Mouse (Mus musculus) cortical plate, adult 2 months (tissue): Measurements from ENCODE around the gene Pebp1. TPM values are rescaled to one million over a fixed set of nuclear protein-coding genes. Genes with fewer than 3 reads are reported as not detected.

ENCODE experiments used
- H3K27ac ChIP-seq: fragments of 200-500 bp; 2 replicates; pipeline ENCODE4 v1.5.1; 2012; ENCODE audit warnings: low read length, control low read depth, inconsistent platforms; ENCODE audit not compliant: insufficient read depth
- H3K4me1 ChIP-seq: fragments of 200-500 bp; 2 replicates; pipeline ENCODE4 v1.6.1; 2011; ENCODE audit warnings: low read length; ENCODE audit not compliant: control insufficient read depth, insufficient read depth
- H3K4me3 ChIP-seq: fragments of 200-500 bp; 2 replicates; pipeline ENCODE4 v1.5.1; 2011; ENCODE audit warnings: mild to moderate bottlenecking, low read length, control low read depth; ENCODE audit not compliant: insufficient read depth
- CTCF ChIP-seq: fragments of 200-500 bp; IDR thresholded peaks from 2 replicates; pipeline ENCODE4 v1.5.1; 2011; ENCODE audit warnings: mild to moderate bottlenecking, control low read depth, low read length; ENCODE audit not compliant: insufficient read depth; ENCODE audit errors: extremely low read depth
- POLR2A ChIP-seq: fragments of 200-500 bp; IDR thresholded peaks from 2 replicates; pipeline ENCODE4 v1.6.1; 2011; ENCODE audit warnings: mild to moderate bottlenecking, low read length, control low read depth; ENCODE audit not compliant: insufficient read depth; ENCODE audit errors: extremely low read depth
- polyA plus RNA-seq: library from polyadenylated mRNA; depleted of rRNA; stranded (reverse); fragments of >200 nt; gene quantifications from 2 replicates; pipeline ENCODE4 v1.2.3, GENCODE M21; 2012; rRNA removed

Pebp1 gene
- 738 and 746 TPM in 2 replicates for polyA plus RNA-seq

DNA sequence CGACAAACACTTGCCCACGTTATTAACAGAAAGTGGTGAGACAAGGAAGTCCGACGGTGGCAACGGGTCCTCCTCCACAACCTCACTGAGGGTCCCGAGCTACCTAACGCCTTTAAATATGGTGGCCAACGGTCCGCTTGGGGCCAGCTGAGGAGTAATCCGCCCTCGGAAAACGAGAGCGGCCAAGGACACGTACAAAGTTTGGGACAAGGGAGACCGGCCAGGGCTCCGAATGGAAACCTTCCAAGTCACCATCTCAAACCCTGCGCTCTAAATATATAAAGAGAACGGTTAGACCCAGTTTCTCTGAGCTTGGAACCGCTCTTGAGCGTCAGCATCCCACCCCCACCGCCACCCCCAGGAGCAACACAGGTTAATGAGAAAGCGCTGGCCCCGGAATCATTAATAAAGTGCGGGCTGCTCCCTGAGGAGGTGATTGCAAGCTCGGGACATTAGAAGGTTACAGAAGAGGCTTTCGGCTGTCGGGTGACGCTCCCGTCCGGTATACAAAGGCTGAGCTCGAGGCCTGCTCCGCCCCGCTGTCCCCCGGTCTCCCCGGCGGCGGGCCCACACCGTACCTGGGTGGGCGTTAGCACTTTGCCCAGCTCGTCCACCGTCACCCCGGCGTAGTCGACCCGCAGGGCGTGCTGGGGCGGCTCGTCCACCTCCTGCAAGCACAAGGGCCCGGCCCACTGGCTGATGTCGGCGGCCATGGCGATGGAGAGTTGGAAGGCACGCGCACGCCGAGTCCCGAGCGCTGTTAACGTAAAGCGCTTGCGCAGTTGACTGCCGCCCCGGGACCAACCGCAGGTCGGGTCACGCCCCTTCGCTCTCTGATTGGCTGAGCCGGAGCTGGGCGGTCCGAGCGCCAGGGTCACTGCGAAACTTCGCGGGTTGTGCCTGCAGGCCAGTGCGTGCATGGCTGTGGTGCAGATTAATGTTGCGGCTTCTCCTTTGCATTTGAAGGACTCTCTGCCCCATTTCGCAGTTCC is at the start of gene Pebp1:
TSS of gene Pebp1 (minus strand) at position 795 of the 992 bp plus-strand sequence.
- peaks cover 2% of the 10 kb centered on the region; the same call in 1 of the 2 replicates for H3K4me1 ChIP-seq
- peak within 1 kb of the TSS; percentile 79 for H3K4me3 ChIP-seq
- peak; percentile 53; the same call in 1 of the 2 replicates for TF ChIP-seq POLR2A
- TF ChIP-seq CTCF: no peak
- H3K27ac ChIP-seq: no peak within 1 kb of the TSS

DNA sequence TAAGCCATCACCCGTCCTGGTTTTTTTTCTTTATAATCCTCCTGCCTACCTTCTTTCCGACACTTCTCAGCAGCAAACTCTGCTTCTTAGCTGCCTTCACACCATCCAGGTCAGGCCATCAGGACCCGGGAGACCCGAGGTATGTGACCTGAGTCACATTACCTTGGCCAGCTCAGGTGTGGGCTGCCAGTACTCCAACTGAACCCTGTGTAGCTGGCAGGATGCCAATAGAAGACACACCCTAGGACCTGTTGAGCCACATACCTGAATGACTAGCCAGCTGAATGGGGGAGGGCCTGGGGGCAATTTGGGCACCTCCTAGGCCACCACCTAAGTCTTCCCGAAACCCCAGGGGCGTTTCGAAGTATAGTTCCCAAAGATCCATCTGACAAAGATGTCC is 43.0 kb upstream of the Pebp1 start:
- no peaks in the 10 kb centered on the region for H3K4me1 ChIP-seq
- TF ChIP-seq POLR2A: no peak
- TF ChIP-seq CTCF: no peak

DNA sequence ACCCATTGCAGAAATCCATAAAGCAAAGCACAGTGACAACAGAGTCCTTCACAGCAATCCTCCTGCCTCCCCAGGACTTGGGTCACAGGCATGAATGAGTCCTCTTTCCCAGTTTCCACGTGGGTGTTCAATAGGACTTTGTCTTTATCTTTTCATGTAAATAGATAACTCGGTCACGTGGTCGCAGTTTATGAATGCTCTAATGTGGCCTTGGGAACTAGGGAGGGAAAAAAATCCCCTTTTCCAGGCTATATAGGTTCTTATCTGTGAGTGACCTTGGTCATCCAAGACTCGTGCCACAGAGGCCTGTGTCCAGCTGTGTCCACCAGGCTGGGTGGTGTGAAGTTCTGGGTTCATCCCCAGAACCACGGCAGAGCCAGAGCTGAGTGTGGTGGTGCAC is 39.0 kb upstream of the Pebp1 start:
- H3K4me1 ChIP-seq: no peaks in the 10 kb centered on the region
- H3K4me3 ChIP-seq: no peak overlapping the region
- no peak for TF ChIP-seq CTCF
- TF ChIP-seq POLR2A: no peak
- H3K27ac ChIP-seq: no peak overlapping the region

More for the DNA sequence above, 43.0 kb upstream of the Pebp1 start:
- Histone ChIP-seq H3K27ac (no peak overlapping the region), H3K4me3 (no peak overlapping the region)

DNA sequence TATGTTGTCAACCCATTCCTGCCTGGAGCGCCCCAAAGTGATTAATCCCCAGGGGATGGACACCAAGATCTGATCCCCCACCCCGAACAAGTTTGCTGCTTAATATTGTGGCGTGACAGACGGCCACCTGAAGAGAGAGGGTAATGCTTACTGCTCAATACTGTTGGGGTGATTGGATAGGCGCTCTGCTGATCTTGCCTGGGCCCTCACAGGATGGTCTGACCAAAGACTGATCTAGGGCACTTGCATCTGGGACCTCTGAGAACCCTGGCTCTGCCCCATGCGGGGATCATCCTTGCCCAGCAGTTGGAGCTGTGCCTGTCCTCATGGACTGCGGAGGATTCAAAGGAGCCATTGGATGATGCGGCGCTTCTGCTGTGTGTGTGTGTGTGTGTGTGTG is 36.3 kb upstream of the Pebp1 start:
- H3K4me3 ChIP-seq: no peak overlapping the region
- H3K27ac ChIP-seq: no peak overlapping the region
- H3K4me1 ChIP-seq: no peaks in the 10 kb centered on the region
- TF ChIP-seq POLR2A (no peak), CTCF (no peak)

DNA sequence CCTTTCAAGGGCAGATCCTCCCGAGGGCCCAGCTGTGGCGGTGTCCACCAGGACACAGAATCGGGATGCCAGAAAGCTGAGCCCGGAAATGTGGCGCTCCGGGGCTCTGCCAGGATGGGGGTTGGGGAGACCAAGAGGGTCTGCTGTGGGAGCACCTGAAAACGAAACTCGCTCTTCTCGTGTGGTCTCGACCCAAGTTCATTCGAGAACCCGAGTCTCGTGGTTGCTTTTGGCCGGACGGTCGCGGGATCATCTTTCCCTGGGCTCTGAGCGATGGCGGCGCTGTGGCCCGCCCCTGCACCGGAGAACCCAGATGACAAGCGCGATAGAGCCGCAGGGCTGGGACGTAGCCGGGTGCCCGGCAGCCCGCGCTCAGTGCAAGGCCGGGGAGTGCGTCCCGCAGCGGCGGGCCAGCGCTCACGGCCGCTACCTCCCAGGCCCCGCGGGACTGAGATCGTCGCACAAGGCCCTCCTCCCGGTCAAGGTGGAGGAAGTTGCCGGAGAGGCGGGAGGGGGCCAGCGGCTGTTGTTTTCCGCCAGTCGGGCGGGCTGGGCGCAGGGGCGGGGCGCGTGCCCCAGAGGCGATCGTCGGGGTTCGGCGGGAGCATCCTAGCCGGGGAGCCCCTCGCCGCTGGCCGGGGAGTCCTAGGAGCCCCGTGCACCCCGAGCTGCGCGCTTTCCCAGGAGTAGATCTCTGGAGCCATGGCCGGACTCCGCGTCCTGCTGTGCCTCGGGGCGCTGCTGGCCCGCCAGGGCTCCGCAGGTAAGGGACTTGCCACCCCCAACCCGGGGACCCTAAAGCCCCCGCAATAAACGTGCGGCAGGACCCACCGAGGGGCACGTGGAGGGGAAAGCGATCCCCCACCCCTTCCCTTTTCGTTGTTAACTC is 31.6 kb upstream of the Pebp1 start, which contains the start of gene Vsig10:
TSS of gene Vsig10 (plus strand) at position 343 of the 889 bp plus-strand sequence.
- TF ChIP-seq POLR2A (no peak), CTCF (no peak)
- Histone ChIP-seq H3K4me3 (peak within 1 kb of the TSS; percentile 48), H3K4me1 (no peaks in the 10 kb centered on the region), H3K27ac (no peak within 1 kb of the TSS)

DNA sequence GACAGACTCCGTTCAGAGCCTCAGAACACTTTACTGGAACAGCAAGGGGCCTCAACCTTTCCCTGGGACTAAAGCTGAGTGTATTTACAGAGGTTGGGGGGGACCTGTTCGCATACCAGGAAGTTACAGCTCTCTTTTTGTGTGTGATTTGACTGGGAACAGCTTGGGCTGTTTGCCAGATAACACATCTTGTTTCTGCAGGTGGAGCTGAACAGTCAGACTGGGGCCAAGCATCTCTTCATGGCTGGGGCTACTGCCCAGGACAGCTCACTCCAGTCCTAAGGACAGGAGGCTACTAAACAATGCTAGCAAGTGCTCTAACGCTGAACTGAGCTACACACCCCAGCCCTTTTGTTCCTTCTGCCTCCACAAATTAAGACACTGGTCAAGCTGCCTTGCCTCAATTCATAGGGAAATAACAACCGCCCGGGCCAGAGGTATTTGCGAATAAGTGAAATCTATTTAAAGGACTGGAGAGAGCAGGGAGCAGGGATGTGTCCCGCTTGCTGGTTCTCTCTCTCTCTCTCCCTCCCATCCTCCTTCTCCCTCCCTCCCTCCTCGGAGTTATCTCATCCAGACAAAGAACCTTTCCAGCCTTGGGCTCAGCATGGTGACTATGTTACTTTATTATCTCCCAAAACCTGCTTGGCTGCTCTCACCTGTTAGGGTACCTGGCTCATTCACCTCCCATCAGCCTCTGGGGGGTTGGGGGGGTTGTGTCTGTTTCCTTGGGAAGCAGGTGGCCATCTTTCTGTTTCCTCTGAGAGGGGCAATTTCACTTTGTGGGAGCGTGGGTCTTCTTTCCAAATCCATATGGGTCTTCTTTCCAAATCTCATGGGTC is 27.4 kb upstream of the Pebp1 start:
- Histone ChIP-seq H3K27ac (no peak overlapping the region), H3K4me1 (no peaks in the 10 kb centered on the region), H3K4me3 (no peak overlapping the region)
- TF ChIP-seq POLR2A: no peak

DNA sequence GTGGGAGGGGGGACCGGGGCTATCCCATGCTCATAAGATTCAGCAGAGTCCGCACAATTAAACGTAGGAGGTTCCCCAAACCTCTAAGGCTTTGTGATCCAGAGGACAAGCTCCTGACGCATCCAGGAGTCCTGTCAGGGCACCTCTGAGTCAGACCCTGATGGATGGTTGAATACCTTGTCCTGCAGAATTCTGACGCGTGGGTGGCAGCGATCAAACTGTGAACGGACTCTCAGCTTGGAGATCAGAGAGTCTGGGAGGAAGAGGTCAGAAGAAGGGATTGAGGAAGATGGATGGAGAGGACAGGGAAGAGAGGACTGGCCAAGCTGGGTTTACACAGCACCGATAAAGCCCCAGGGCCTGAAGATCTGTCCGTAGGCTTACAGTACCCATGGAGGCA is 26.5 kb upstream of the Pebp1 start:
- no peak overlapping the region for H3K27ac ChIP-seq
- H3K4me1 ChIP-seq: no peaks in the 10 kb centered on the region
- TF ChIP-seq CTCF: no peak
- no peak for TF ChIP-seq POLR2A
- no peak overlapping the region for H3K4me3 ChIP-seq

DNA sequence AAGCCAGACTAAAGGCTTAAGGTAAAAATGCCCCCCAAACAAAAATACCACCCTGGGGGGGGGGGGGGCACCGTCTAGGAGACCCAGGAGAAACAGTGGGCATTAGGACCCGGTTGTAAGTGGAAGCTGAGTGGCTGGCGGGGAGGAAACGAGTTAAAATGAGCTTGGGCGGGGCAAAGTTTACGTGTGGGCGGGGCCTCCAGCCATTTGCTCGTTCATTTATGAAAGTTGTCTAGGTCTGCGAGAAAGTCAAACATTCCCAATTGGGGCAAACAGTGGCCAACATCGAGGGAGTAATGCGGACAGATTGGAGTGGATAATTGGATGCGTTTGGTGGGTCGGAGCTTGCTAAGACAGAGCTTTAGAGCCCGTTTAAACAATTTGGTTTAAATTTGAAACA is 26.0 kb upstream of the Pebp1 start:
- H3K4me1 ChIP-seq: no peaks in the 10 kb centered on the region
- no peak overlapping the region for H3K27ac ChIP-seq
- TF ChIP-seq CTCF: no peak
- no peak overlapping the region for H3K4me3 ChIP-seq

DNA sequence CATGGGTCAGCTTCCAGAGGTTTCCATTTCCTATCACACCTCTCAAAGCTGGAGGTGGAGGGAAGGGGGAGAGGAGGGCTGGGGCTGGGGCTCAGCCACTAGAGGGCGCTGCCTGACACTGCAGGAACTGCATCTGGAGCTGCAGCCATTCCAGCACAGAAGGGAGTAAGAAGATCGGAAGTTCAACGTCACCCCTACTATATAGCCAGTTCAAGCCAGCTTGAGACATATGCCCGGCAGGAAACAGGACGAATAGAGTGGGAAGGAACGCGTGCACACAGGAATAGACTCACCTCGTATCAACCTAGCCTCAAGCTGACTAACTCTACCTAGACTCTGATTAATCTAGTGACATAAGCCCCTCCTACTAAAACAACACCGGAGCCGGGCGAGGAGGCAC is 20.3 kb upstream of the Pebp1 start:
- H3K4me3 ChIP-seq: no peak overlapping the region

More for the DNA sequence above, 20.3 kb upstream of the Pebp1 start:
- Histone ChIP-seq H3K4me1 (no peaks in the 10 kb centered on the region), H3K27ac (no peak overlapping the region)
- TF ChIP-seq CTCF: peak; percentile 56
- TF ChIP-seq POLR2A: no peak
